Mouse (Mus musculus) neutrophil, adult 65 days (primary cell): ENCODE data around the gene Gm8122. TPM values are rescaled to one million over a fixed set of nuclear protein-coding genes. Genes with fewer than 3 reads are reported as not detected.

Experiments
- total RNA-seq: library from RNA; stranded (reverse); gene quantifications from 2 replicates; pipeline ENCODE4 v1.2.4, GENCODE M21; 2023

Gene Gm8122
- not detected in 2 replicates for total RNA-seq

GRCm38 (mm10) chr14:43235204-43235603 is at the start of gene Gm8122:
Gm8122 (minus strand) TSS chr14:43235304.

GRCm38 (mm10) chr14:43274986-43275511 is 39.9 kb upstream of the Gm8122 start, which contains the start of gene Gm9732:
Gm9732 (plus strand) TSS chr14:43275036.

GRCm38 (mm10) chr14:43258349-43258748 is 23.2 kb upstream of the Gm8122 start, which contains the start of gene Gm8126:
Gm8126 (plus strand) TSS chr14:43258649.

Other genes starting within 250 kb of the Gm8122 start
- not detected in 2 replicates for gene Gm8082, start 241.7 kb downstream of the Gm8122 start, total RNA-seq
- not detected in 2 replicates for gene Gm10376, start 219.7 kb downstream of the Gm8122 start, total RNA-seq
- not detected in 2 replicates for gene Gm8094, start 158.7 kb downstream of the Gm8122 start, total RNA-seq
- not detected in 2 replicates for gene Gm8104, start 134.7 kb downstream of the Gm8122 start, total RNA-seq
- gene Gm7233, start 55.4 kb downstream of the Gm8122 start, total RNA-seq = not detected in 2 replicates
- not detected in 2 replicates for gene Gm8126, start 23.3 kb upstream of the Gm8122 start, total RNA-seq
- gene Gm9732, start 39.7 kb upstream of the Gm8122 start, total RNA-seq = not detected in 2 replicates
- not detected in 2 replicates for gene Gm8127, start 58.5 kb upstream of the Gm8122 start, total RNA-seq
- not detected in 2 replicates for gene 1700001F09Rik, start 112.5 kb upstream of the Gm8122 start, total RNA-seq
- not detected in 2 replicates for gene Gm8138, start 181.0 kb upstream of the Gm8122 start, total RNA-seq